ENCODE assay signal across 12 mouse cellular contexts in the genomic region with DNA sequence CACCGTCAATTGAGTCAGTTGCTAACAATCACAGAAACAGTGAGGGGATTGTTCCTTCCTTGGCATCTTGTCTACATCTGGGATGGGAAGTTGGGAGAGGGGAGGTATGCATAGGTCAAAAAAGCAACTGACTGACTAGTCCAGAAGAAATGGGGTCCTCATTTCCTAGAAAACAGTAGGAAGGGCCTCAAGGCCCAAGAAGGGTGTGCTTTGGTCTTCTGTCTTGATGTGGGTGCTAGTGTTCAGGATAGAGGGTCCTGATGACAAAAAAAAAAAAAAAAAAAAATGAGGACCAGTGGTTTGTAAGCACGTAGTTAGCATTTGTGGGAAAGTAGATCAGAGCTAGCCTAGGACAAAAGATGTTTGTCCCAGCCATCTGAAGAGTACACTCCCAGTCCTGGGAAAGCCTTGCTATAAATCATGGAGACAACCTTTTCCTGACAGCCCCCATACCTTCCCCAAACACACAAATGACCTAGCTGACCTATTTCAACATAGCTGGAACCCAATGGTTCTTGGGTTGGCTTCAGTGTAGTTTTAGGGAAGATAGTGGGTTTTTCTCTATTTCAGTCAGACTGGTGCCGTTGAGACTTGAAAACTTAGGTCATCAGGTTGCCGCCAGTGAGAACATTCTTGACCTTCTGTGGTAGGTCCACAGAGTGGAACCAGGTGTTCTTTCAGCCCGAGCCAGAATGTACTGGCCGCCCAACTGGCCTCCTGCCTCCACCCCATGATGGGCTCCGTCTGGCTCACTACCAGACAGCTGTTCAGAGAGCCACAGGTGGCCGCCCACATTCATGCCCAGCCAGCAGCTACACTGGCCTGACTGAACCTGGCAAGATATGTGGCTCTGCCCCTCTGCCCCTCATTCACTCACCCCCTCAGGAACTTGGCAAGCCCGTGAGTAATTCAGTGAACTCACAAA.
DNase-seq lines count a peak whose midpoint lies in the region; ATAC-seq lines count a peak whose summit lies in the region.
"Had no signal": no experiment of that assay in that cellular context is flagged by ENCODE, and none has a peak within 500 bp of the region (broad histone marks: within the 10 kb centered on the region; RNA-seq: fewer than 3 reads in every experiment).

No protein-coding gene starts in this region.

- H3K27me3 ChIP-seq in heart, embryonic 11.5 days (ENCODE audit: control insufficient read depth, insufficient read depth, low read length) = no peaks in the 10 kb centered on the region
- no peaks in the 10 kb centered on the region for H3K27me3 ChIP-seq in kidney, embryonic 16.5 days (ENCODE audit: insufficient read depth, low read length)
- H3K27me3 ChIP-seq: embryonic facial prominence, embryonic 15.5 days; intestine, embryonic 15.5 days; limb, embryonic 12.5 days had no signal

- no peak overlapping the region for H3K9ac ChIP-seq in heart, embryonic 11.5 days (ENCODE audit: low read depth, low read length)
- no peak overlapping the region for H3K9ac ChIP-seq in kidney, embryonic 16.5 days (replicated peaks; ENCODE audit: low read length)
- H3K9ac ChIP-seq: embryonic facial prominence, embryonic 15.5 days; intestine, embryonic 15.5 days; limb, embryonic 12.5 days had no signal

- no peak overlapping the region for H3K27ac ChIP-seq in heart, embryonic 11.5 days (ENCODE audit: low read depth, low read length)
- no peak overlapping the region for H3K27ac ChIP-seq in kidney, embryonic 16.5 days (ENCODE audit: low read length)
- H3K27ac ChIP-seq: embryonic facial prominence, embryonic 15.5 days; intestine, embryonic 15.5 days; limb, embryonic 12.5 days had no signal

- DNase-seq in heart, postnatal 14 days = peak; percentile 25 to 43
- peak; percentile 44 for DNase-seq in 3134 (ENCODE audit: extremely low read depth, insufficient read length, low spot score)
- DNase-seq in NIH3T3 (ENCODE audit: low read depth) = peak; percentile 60
- no peak for DNase-seq in urinary bladder, adult 2 months (ENCODE audit: low spot score)
- DNase-seq in thymus, adult 18-20 months = no peak
- DNase-seq in layer of hippocampus, adult 9-11 months = no peak
- DNase-seq: lung, postnatal 10 days had no signal

- H3K4me3 ChIP-seq in heart, embryonic 11.5 days (ENCODE audit: low read depth, low read length) = no peak overlapping the region
- no peak overlapping the region for H3K4me3 ChIP-seq in kidney, embryonic 16.5 days (ENCODE audit: low read length)
- H3K4me3 ChIP-seq: embryonic facial prominence, embryonic 15.5 days; intestine, embryonic 15.5 days; limb, embryonic 12.5 days had no signal

- no peaks in the 10 kb centered on the region for H3K9me3 ChIP-seq in heart, embryonic 11.5 days (replicated peaks; ENCODE audit: control insufficient read depth, low read length)
- H3K9me3 ChIP-seq in kidney, embryonic 16.5 days (ENCODE audit: low read length) = peaks cover 3% of the 10 kb centered on the region; the same call in 1 of the 2 replicates
- H3K9me3 ChIP-seq: embryonic facial prominence, embryonic 15.5 days; intestine, embryonic 15.5 days; limb, embryonic 12.5 days had no signal

- no peaks in the 10 kb centered on the region for H3K4me1 ChIP-seq in heart, embryonic 11.5 days (ENCODE audit: control insufficient read depth, insufficient read depth, low read length)
- H3K4me1 ChIP-seq in kidney, embryonic 16.5 days (ENCODE audit: insufficient read depth, low read length) = peaks cover 8% of the 10 kb centered on the region
- H3K4me1 ChIP-seq: embryonic facial prominence, embryonic 15.5 days; intestine, embryonic 15.5 days had no signal

- WGBS in heart, embryonic 11.5 days (ENCODE audit: insufficient replicate concordance) = 81% methylated on average over 9 of the region's 9 CpGs
- 67% methylated on average over 9 of the region's 9 CpGs for WGBS in kidney, embryonic 16.5 days

- no peak overlapping the region for H3K4me2 ChIP-seq in heart, embryonic 11.5 days
- H3K4me2 ChIP-seq in kidney, embryonic 16.5 days (replicated peaks; ENCODE audit: low read depth, low read length) = no peak overlapping the region
- H3K4me2 ChIP-seq: embryonic facial prominence, embryonic 15.5 days; intestine, embryonic 15.5 days; limb, embryonic 12.5 days had no signal

- no peaks in the 10 kb centered on the region for H3K36me3 ChIP-seq in heart, embryonic 11.5 days (ENCODE audit: control insufficient read depth, insufficient read depth, low read length)
- no peaks in the 10 kb centered on the region for H3K36me3 ChIP-seq in kidney, embryonic 16.5 days (ENCODE audit: insufficient read depth, low read length)
- H3K36me3 ChIP-seq: embryonic facial prominence, embryonic 15.5 days; intestine, embryonic 15.5 days had no signal

- ATAC-seq in heart, embryonic 11.5 days (replicated peaks; ENCODE audit: insufficient number of reproducible peaks, low FRiP score, low TSS enrichment) = no peak
- 0 out of 2 replicates have a peak, but pooled peaks have one; percentile 13 for ATAC-seq in kidney, embryonic 16.5 days (ENCODE audit: low FRiP score, low TSS enrichment)
- ATAC-seq: intestine, embryonic 15.5 days had no signal

- intact Hi-C loops in heart, postnatal 14 days (cut with DNase I) = no loop called here

Comparison
In these comparisons a context has a peak if more than half of its experiments do, and no peak if none do; other contexts are left out.
1. DNase-seq: peak in heart, postnatal 14 days (2 of 2), 3134 (single experiment) and NIH3T3 (single experiment); none in urinary bladder, adult 2 months (single experiment), thymus, adult 18-20 months (0 of 2) and layer of hippocampus, adult 9-11 months (single experiment).